Mouse (Mus musculus): ENCODE data around the gene Akt1. TPM values are rescaled to one million over a fixed set of nuclear protein-coding genes. Genes with fewer than 3 reads are reported as not detected.

Akt1 gene
- total and polyA plus RNA-seq, 3 experiments, result 66.6 to 144 (median 74.4) TPM

DNA sequence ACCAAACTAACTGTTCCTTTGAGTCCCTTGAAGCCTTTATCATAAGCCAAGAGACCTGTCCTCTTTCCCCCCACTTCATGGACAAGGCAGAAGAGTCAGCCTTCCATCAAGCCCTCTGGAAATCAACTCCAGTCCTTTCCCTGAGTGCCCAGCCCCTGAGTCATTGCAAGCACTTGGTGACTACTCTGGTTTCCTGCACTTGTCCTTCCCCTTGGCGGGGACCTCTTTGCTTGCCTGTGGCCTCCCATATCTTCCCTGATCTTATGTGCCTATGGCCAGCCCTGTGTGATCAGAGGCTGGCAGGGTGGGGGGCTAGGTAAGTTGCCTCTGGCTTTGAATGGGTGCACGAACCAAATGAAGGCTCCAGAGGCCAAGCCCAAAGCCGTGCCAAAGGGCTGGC, 52.8 kb downstream of the Akt1 start:
- in situ Hi-C loops (cut with MboI; ENCODE audit: low pct_ligation_motif_present, low pct_unique_long_range_greater_than_20kb, low sequenced_read_pairs), result no loop called here
- Histone ChIP-seq H3K4me2 (ENCODE audit: insufficient read depth, low read depth, poor library complexity, severe bottlenecking) (no peak overlapping the region), H3K27ac (ENCODE audit: insufficient read depth, low read depth) (no peak overlapping the region), H3K9me3 (replicated peaks; ENCODE audit: low read length) (no peaks in the 10 kb centered on the region), H3K4me3 (replicated peaks in 1 of 3; ENCODE audit: low read depth in 2 of 3, low read length in 2 of 3, poor library complexity in 1 of 3) (no peak overlapping the region), H3K9ac (ENCODE audit: insufficient read depth, low read depth) (no peak overlapping the region), H3K4me1 (ENCODE audit: control insufficient read depth in 1 of 2, insufficient read depth in 2 of 2) (peaks cover 37 to 94% of the 10 kb centered on the region in 2 experiments), H3K36me3 (replicated peaks in 1 of 2; ENCODE audit: control insufficient read depth in 1 of 2, insufficient read depth in 1 of 2, low read length in 1 of 2) (peaks cover 0 to 3% of the 10 kb centered on the region in 2 experiments), H3K79me2 (replicated peaks; ENCODE audit: control insufficient read depth, extremely low read depth, insufficient read depth, poor library complexity, severe bottlenecking) (no peaks in the 10 kb centered on the region), H3K27me3 (replicated peaks) (no peaks in the 10 kb centered on the region)
- dilution Hi-C loops (cut with MboI; ENCODE audit: extremely low pct_ligation_motif_present, extremely low pct_unique_long_range_greater_than_20kb, low sequenced_read_pairs), result no loop called here
- no peak for TF ChIP-seq IRF4 (IDR thresholded peaks at IDR 0.05; ENCODE audit: low read depth, low read length)
- TF ChIP-seq ELF1 (IDR thresholded peaks at IDR 0.05; ENCODE audit: low read depth, low read length), result no peak
- no peak for TF ChIP-seq BHLHE40 (IDR thresholded peaks at IDR 0.05; ENCODE audit: low read depth, low read length)
- no peak for TF ChIP-seq POLR2AphosphoS2 (IDR thresholded peaks at IDR 0.05; ENCODE audit: low read depth, low read length)
- TF ChIP-seq USF1 (IDR thresholded peaks at IDR 0.05; ENCODE audit: low read depth, low read length), result no peak
- TF ChIP-seq RAD21 (IDR thresholded peaks at IDR 0.05; ENCODE audit: low read depth, low read length), result no peak
- no peak for TF ChIP-seq MYC (IDR thresholded peaks at IDR 0.05; ENCODE audit: low read depth, low read length)
- TF ChIP-seq USF2 (conservative IDR thresholded peaks at IDR 0.05; ENCODE audit: low read depth, low read length), result no peak
- TF ChIP-seq MAZ (IDR thresholded peaks at IDR 0.05; ENCODE audit: low read depth, low read length), result no peak
- TF ChIP-seq MEF2A (IDR thresholded peaks at IDR 0.05; ENCODE audit: borderline replicate concordance, low read depth, low read length), result no peak
- no peak for TF ChIP-seq TBP (conservative IDR thresholded peaks at IDR 0.05; ENCODE audit: low read depth, low read length)
- TF ChIP-seq MAFK (IDR thresholded peaks at IDR 0.05; ENCODE audit: insufficient replicate concordance, low read length), result no peak
- TF ChIP-seq PAX5 (IDR thresholded peaks at IDR 0.05; ENCODE audit: low read length), result no peak
- DNase-seq (ENCODE audit: extremely low read depth), result no peak

DNA sequence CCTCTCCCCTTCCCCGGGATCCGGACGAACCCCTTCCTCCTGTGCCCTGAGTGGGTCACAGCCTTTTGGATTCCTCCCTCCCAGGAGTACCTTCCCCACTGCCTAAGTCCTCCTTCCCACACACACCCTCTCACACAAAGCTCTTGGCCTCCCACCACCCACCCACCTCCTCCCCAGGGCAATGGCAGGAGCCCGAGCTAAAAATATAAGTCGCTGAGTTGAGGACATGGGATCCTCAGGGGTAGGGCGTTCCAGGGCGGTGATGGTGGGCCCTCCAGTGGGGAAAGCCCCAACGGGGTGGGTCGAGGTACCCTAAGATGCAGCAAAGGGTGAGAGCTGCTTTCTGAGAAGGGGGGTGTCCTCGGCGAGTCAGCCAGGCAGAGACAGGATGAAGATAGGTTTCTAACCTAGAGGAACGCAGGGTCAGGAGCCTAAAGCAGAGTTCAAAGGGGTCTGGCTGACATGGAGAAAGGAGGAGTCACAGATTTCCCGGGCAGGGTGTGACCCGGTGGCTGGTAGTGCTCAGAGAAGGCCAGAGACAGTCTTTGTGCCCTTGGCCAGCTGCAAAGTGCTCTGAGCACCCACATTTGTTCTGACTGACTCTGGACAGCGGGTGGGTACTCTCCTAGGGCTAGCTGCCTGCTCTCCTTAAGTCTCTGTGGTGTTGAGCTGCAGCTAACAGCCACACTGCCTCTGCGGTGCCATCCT, 54.2 kb downstream of the Akt1 start:
- Histone ChIP-seq H3K9ac (ENCODE audit: insufficient read depth, low read depth) (peak overlapping the region; percentile 34; the same call in 1 of the 2 replicates), H3K36me3 (replicated peaks in 1 of 2; ENCODE audit: control insufficient read depth in 1 of 2, insufficient read depth in 1 of 2, low read length in 1 of 2) (peaks cover under 1 to 8% of the 10 kb centered on the region in 2 experiments), H3K79me2 (replicated peaks; ENCODE audit: control insufficient read depth, extremely low read depth, insufficient read depth, poor library complexity, severe bottlenecking) (no peaks in the 10 kb centered on the region), H3K4me1 (ENCODE audit: control insufficient read depth in 1 of 2, insufficient read depth in 2 of 2) (peaks cover 37 to 94% of the 10 kb centered on the region in 2 experiments), H3K4me3 (replicated peaks in 1 of 3; ENCODE audit: low read depth in 2 of 3, low read length in 2 of 3, poor library complexity in 1 of 3) (peak overlapping the region; percentile 58 to 64 (median 61)), H3K27me3 (replicated peaks) (no peaks in the 10 kb centered on the region), H3K9me3 (replicated peaks; ENCODE audit: low read length) (no peaks in the 10 kb centered on the region), H3K4me2 (ENCODE audit: insufficient read depth, low read depth, poor library complexity, severe bottlenecking) (peak overlapping the region; percentile 64), H3K27ac (ENCODE audit: insufficient read depth, low read depth) (no peak overlapping the region)
- no peak for DNase-seq (ENCODE audit: extremely low read depth)
- dilution Hi-C loops (cut with MboI; ENCODE audit: extremely low pct_ligation_motif_present, extremely low pct_unique_long_range_greater_than_20kb, low sequenced_read_pairs) (no loop called here), in situ Hi-C loops (cut with MboI; ENCODE audit: low pct_ligation_motif_present, low pct_unique_long_range_greater_than_20kb, low sequenced_read_pairs) (no loop called here)
- TF ChIP-seq SIN3A (IDR thresholded peaks at IDR 0.05; ENCODE audit: low read length) (0 out of 2 replicates have a peak, but pooled peaks have one; percentile 4), IRF4 (IDR thresholded peaks at IDR 0.05; ENCODE audit: low read depth, low read length) (no peak)

Measured in CH12.LX (cell line).